Mouse (Mus musculus): ENCODE measurements at regions not wholly inside any gene's neighbourhood (a gene's known extent, or its start where the extent isn't known, plus 50 kb on each side); places are given as distances from the start of the nearest gene placed in this dataset.
A peak's percentile ranks its signal among the peaks of the same experiment; 100 is the strongest.

DNA sequence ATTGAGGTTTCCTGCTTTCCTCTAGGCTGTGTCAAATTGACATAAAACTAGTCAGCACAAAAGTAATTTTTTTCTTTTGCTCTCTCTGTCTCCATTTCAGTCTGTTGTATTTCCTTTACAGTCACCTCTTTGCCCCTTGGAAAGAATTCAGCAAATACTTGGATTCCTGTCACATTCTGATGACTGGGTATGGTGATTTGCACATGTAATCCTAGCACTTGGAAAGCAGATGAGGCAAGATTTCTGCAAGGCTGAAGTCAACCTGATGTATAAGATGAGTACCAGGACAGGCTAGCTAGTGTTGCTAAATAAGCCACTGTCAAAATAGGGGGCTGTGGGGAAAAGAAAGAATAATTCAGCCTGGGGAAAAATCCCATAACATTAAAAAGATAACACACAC, 580.9 kb downstream of the Slc22a22 start:
- TF ChIP-seq CTCF (IDR thresholded peaks at IDR 0.05; ENCODE audit: control insufficient read depth, insufficient read depth, insufficient replicate concordance, low read depth, low read length) (no peak), POLR2A (IDR thresholded peaks at IDR 0.05; ENCODE audit: control insufficient read depth, low read depth, low read length) (no peak)
- Histone ChIP-seq H3K4me1 (ENCODE audit: control insufficient read depth, insufficient read depth, low read length) (no peaks in the 10 kb centered on the region), H3K4me3 (ENCODE audit: control insufficient read depth, low read depth, low read length) (no peak overlapping the region), H3K27ac (ENCODE audit: control insufficient read depth, insufficient read depth, low read depth, low read length) (no peak overlapping the region), H3K27me3 (ENCODE audit: control insufficient read depth, insufficient read depth, low read length) (no peaks in the 10 kb centered on the region), H3K36me3 (ENCODE audit: control insufficient read depth, insufficient read depth, low read length) (no peaks in the 10 kb centered on the region)

DNA sequence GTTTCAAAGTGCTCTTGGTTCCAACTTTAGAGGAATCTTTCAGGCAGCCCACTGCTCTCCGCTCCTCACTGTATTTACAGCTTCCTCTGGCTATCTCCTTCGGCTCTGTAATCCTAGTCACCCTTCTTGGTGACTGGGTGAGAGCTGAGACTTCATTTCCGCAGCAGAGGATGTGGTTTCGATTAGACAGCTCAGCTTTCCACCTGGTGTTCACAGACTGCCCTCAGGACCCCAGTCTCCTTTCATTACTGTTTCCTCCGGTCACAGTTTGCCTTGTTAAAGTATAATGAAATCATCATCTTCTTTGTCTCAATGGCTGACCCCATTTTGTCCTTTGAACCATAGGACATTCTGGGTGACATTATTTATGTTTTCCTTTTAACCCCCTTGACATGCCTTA, 595.9 kb downstream of the Slc22a22 start:
- no peaks in the 10 kb centered on the region for H3K27me3 ChIP-seq (ENCODE audit: control insufficient read depth, insufficient read depth, low read length)
- H3K4me3 ChIP-seq (ENCODE audit: control insufficient read depth, low read depth, low read length): no peak overlapping the region
- H3K36me3 ChIP-seq (ENCODE audit: control insufficient read depth, insufficient read depth, low read length): no peaks in the 10 kb centered on the region
- H3K4me1 ChIP-seq (ENCODE audit: control insufficient read depth, insufficient read depth, low read length): no peaks in the 10 kb centered on the region
- no peak for TF ChIP-seq CTCF (IDR thresholded peaks at IDR 0.05; ENCODE audit: control insufficient read depth, insufficient read depth, insufficient replicate concordance, low read depth, low read length)
- TF ChIP-seq POLR2A (IDR thresholded peaks at IDR 0.05; ENCODE audit: control insufficient read depth, low read depth, low read length): no peak
- H3K27ac ChIP-seq (ENCODE audit: control insufficient read depth, insufficient read depth, low read depth, low read length): no peak overlapping the region

DNA sequence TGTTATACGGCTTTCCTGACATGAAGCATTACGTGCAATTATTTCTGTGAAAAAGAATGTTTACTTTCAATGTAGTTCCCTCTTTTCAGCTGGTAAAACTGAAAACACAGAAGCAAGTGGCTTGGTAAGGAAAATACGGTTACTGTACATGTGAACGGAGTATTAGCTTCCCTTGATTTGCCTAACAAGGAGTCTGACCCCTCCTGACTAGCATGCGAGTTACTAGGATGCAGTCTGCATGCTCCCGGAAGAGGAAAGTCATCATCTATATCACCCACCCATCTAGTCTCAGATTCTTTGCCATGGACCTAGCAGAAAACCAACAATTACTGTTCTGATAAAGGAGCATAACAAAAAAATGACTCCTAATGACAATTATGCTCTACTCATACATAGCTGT, 611.5 kb downstream of the Slc22a22 start:
- H3K4me3 ChIP-seq (ENCODE audit: control insufficient read depth, low read depth, low read length): no peak overlapping the region
- H3K27ac ChIP-seq (ENCODE audit: control insufficient read depth, insufficient read depth, low read depth, low read length): no peak overlapping the region
- no peak for TF ChIP-seq POLR2A (IDR thresholded peaks at IDR 0.05; ENCODE audit: control insufficient read depth, low read depth, low read length)
- no peak for TF ChIP-seq CTCF (IDR thresholded peaks at IDR 0.05; ENCODE audit: control insufficient read depth, insufficient read depth, insufficient replicate concordance, low read depth, low read length)
- H3K27me3 ChIP-seq (ENCODE audit: control insufficient read depth, insufficient read depth, low read length): no peaks in the 10 kb centered on the region
- H3K36me3 ChIP-seq (ENCODE audit: control insufficient read depth, insufficient read depth, low read length): no peaks in the 10 kb centered on the region
- H3K4me1 ChIP-seq (ENCODE audit: control insufficient read depth, insufficient read depth, low read length): no peaks in the 10 kb centered on the region

DNA sequence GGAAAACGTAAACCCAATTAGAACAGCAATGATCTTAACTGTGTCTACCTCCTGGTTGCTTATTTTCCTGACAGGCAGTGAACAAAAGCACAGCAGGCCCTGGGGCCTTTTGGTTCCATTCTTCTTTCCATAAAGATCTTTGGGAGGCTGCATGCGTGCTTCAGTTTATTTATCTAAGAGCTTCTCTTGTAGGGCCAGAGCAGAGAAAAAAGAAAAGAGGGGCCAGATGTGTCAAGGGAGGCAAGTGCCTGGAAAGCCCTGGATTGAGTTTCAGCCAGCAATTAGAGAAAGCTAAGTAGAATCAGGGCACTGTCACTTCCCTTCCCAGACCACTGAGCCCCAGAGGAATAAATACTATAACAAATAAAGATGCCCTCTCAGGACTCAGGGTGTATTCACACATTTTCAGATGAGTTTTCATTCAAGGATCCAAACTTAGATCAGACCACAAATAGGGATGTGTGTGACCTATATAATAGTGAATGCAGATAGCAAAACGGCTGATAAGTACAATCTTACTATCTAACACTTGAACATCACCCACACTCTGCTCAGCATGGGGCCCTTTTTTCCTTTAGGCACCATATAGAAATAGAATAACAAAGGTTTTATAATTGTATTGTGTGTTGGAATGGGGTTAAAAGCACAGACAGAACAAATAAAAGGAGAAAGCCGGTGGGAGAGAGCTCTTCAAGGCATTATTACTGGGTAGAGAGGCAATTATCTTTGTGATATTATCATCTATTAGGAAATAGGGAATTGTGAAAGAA, 612.2 kb downstream of the Slc22a22 start:
- H3K4me3 ChIP-seq (ENCODE audit: control insufficient read depth, low read depth, low read length): no peak overlapping the region
- H3K36me3 ChIP-seq (ENCODE audit: control insufficient read depth, insufficient read depth, low read length): no peaks in the 10 kb centered on the region
- H3K27me3 ChIP-seq (ENCODE audit: control insufficient read depth, insufficient read depth, low read length): no peaks in the 10 kb centered on the region
- H3K4me1 ChIP-seq (ENCODE audit: control insufficient read depth, insufficient read depth, low read length): no peaks in the 10 kb centered on the region
- TF ChIP-seq CTCF (IDR thresholded peaks at IDR 0.05; ENCODE audit: control insufficient read depth, insufficient read depth, insufficient replicate concordance, low read depth, low read length) (no peak), POLR2A (IDR thresholded peaks at IDR 0.05; ENCODE audit: control insufficient read depth, low read depth, low read length) (no peak)
- no peak overlapping the region for H3K27ac ChIP-seq (ENCODE audit: control insufficient read depth, insufficient read depth, low read depth, low read length)

DNA sequence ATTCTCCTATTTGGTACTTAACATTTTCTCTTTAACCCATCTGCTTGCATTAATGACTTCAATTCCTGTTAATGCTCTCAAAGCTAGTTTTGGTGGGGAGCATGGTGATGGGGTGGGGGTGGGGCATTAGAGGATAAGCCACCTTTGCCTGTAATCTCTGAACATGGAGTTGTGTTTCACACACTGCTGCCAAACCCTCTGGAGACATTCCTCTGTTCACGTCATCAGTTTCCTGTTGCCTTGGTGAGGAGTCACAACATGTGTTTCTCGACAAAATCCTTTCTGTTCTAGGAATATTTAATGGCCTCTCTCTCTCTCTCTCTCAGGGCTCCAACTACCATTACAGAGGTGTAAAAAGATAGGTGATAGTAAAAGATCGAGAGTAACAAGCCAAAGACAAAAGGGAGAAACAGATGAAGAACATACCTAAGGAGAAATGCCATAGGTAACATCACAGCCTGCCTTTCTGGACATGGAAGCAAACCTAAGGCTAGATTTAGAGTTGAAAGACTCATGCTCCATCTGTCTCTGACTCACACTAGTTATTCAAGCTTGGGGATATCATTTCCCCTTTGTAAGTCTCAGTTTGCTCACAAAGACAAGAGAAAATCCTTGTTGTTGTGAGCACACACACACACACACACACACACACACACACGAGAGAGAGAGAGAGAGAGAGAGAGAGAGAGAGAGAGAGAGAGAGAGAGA, 618.6 kb downstream of the Slc22a22 start:
- H3K36me3 ChIP-seq (ENCODE audit: control insufficient read depth, insufficient read depth, low read length): no peaks in the 10 kb centered on the region
- no peak overlapping the region for H3K4me3 ChIP-seq (ENCODE audit: control insufficient read depth, low read depth, low read length)
- H3K27ac ChIP-seq (ENCODE audit: control insufficient read depth, insufficient read depth, low read depth, low read length): no peak overlapping the region
- no peaks in the 10 kb centered on the region for H3K27me3 ChIP-seq (ENCODE audit: control insufficient read depth, insufficient read depth, low read length)
- H3K4me1 ChIP-seq (ENCODE audit: control insufficient read depth, insufficient read depth, low read length): no peaks in the 10 kb centered on the region
- TF ChIP-seq POLR2A (IDR thresholded peaks at IDR 0.05; ENCODE audit: control insufficient read depth, low read depth, low read length) (no peak), CTCF (IDR thresholded peaks at IDR 0.05; ENCODE audit: control insufficient read depth, insufficient read depth, insufficient replicate concordance, low read depth, low read length) (no peak)

DNA sequence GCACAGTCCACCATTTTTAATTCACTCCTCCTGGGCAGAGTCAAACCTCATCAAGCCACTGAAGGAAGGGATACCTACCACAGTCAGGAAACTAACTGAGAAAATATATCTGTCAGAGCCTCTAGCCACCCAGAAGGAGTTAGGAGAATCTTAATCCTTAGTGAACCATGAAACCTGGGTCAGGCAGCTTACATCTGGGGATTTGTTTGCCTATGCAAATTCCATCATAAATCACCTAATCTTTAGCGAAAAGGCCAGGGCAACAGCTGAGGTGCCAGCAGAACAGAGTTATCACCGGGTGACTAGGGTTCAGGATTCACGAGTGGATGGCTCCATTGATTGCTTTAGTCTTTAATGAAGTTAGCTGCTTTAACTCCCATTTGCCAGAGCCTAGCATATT, 619.3 kb downstream of the Slc22a22 start:
- H3K27me3 ChIP-seq (ENCODE audit: control insufficient read depth, insufficient read depth, low read length): no peaks in the 10 kb centered on the region
- no peak overlapping the region for H3K4me3 ChIP-seq (ENCODE audit: control insufficient read depth, low read depth, low read length)
- H3K36me3 ChIP-seq (ENCODE audit: control insufficient read depth, insufficient read depth, low read length): no peaks in the 10 kb centered on the region
- no peak for TF ChIP-seq CTCF (IDR thresholded peaks at IDR 0.05; ENCODE audit: control insufficient read depth, insufficient read depth, insufficient replicate concordance, low read depth, low read length)
- TF ChIP-seq POLR2A (IDR thresholded peaks at IDR 0.05; ENCODE audit: control insufficient read depth, low read depth, low read length): no peak
- H3K27ac ChIP-seq (ENCODE audit: control insufficient read depth, insufficient read depth, low read depth, low read length): no peak overlapping the region
- no peaks in the 10 kb centered on the region for H3K4me1 ChIP-seq (ENCODE audit: control insufficient read depth, insufficient read depth, low read length)

DNA sequence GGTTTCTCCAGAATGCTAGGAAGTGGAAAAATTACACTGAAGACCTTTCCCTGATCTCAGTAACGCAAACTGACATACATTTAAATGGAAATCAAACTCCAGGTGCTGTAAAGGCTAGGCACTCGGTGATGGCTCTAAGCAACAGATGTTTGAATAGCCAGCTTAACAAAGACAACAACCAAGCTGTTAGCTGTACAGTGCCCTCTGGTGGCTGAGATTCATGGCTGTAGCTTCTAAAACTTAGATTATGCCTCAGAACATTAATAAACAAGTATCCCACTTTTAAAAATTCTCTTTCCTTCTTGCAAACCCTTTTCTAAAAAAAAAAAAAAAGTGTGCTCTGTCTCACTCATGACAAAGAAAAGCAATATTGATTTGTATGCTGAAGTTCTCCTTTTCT, 621.4 kb downstream of the Slc22a22 start:
- H3K27me3 ChIP-seq (ENCODE audit: control insufficient read depth, insufficient read depth, low read length): no peaks in the 10 kb centered on the region
- H3K36me3 ChIP-seq (ENCODE audit: control insufficient read depth, insufficient read depth, low read length): no peaks in the 10 kb centered on the region
- H3K4me1 ChIP-seq (ENCODE audit: control insufficient read depth, insufficient read depth, low read length): no peaks in the 10 kb centered on the region
- peak; percentile 17; the same call in 1 of the 2 replicates for TF ChIP-seq CTCF (IDR thresholded peaks at IDR 0.05; ENCODE audit: control insufficient read depth, insufficient read depth, insufficient replicate concordance, low read depth, low read length)
- TF ChIP-seq POLR2A (IDR thresholded peaks at IDR 0.05; ENCODE audit: control insufficient read depth, low read depth, low read length): no peak
- no peak overlapping the region for H3K27ac ChIP-seq (ENCODE audit: control insufficient read depth, insufficient read depth, low read depth, low read length)
- H3K4me3 ChIP-seq (ENCODE audit: control insufficient read depth, low read depth, low read length): no peak overlapping the region

All from testis, adult 2 months (tissue).